Mouse (Mus musculus) cerebellum, adult 2 months (tissue): ENCODE measurements at regions not wholly inside any gene's neighbourhood (a gene's known extent, or its start where the extent isn't known, plus 50 kb on each side); places are given as distances from the start of the nearest gene placed in this dataset.
A peak's percentile ranks its signal among the peaks of the same experiment; 100 is the strongest.

ENCODE experiments used
- DNase-seq, 2 experiments: peaks; one replicate each; pipeline ENCODE4 v3.0.0; 2021
- H3K27ac ChIP-seq: fragments of 200-500 bp; 2 replicates; pipeline ENCODE4 v1.5.1; 2012; ENCODE audit warnings: low read length, control low read depth, inconsistent platforms; ENCODE audit not compliant: insufficient read depth
- H3K27me3 ChIP-seq: fragments of 200-500 bp; 2 replicates; pipeline ENCODE4 v1.6.1; 2012; ENCODE audit warnings: inconsistent platforms, mild to moderate bottlenecking, low read length, moderate library complexity; ENCODE audit not compliant: control insufficient read depth, insufficient read depth
- H3K4me1 ChIP-seq: fragments of 200-500 bp; 2 replicates; pipeline ENCODE4 v1.6.1; 2011; ENCODE audit warnings: low read length; ENCODE audit not compliant: control insufficient read depth, insufficient read depth
- H3K4me3 ChIP-seq: fragments of 200-500 bp; replicated peaks from 2 replicates; pipeline ENCODE3; 2011; ENCODE audit warnings: mild to moderate bottlenecking, low read depth, low read length, control low read depth; ENCODE audit not compliant: insufficient read depth
- CTCF ChIP-seq: fragments of 200-500 bp; IDR thresholded peaks from 2 replicates; pipeline ENCODE4 v1.5.1; 2011; ENCODE audit warnings: low read depth, mild to moderate bottlenecking, control low read depth, low read length, moderate library complexity, borderline replicate concordance; ENCODE audit not compliant: insufficient read depth
- POLR2A ChIP-seq: fragments of 200-500 bp; IDR thresholded peaks from 2 replicates; pipeline ENCODE4 v1.6.1; 2011; ENCODE audit warnings: low read length, control low read depth, borderline replicate concordance; ENCODE audit not compliant: insufficient read depth
- WGBS: fragments of 180-500 bp; shearing (Covaris S2); methylation state at CpG from one replicate; pipeline ENCODE4 v1.1.7; 2018; 5-methylcytosine and 5-hydroxymethylcytosine counted together

DNA sequence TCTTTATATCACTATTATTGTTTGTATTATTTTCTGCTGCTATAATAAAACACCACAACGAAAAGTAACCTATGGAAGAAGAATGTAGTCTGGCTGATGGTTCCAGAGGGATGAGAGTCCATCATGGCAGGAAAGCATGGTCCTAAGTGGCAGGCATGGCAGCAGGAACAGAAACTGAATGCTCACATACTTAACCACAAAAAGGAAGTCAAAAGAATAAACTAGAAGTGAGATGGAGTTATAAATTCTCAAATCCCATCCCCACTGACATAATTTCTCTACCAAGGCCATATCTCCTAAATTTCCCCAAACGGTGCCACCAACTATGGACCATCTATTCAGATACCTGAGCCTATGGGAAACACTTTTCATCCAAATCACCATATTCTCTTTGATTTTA is 408.7 kb upstream of the Cnksr2 start:
- WGBS: 73% methylated on average over 2 of the region's 2 CpGs
- H3K4me1 ChIP-seq: no peaks in the 10 kb centered on the region
- no peak for DNase-seq
- TF ChIP-seq CTCF (no peak), POLR2A (no peak)
- no peaks in the 10 kb centered on the region for H3K27me3 ChIP-seq
- no peak overlapping the region for H3K27ac ChIP-seq
- H3K4me3 ChIP-seq: no peak overlapping the region

DNA sequence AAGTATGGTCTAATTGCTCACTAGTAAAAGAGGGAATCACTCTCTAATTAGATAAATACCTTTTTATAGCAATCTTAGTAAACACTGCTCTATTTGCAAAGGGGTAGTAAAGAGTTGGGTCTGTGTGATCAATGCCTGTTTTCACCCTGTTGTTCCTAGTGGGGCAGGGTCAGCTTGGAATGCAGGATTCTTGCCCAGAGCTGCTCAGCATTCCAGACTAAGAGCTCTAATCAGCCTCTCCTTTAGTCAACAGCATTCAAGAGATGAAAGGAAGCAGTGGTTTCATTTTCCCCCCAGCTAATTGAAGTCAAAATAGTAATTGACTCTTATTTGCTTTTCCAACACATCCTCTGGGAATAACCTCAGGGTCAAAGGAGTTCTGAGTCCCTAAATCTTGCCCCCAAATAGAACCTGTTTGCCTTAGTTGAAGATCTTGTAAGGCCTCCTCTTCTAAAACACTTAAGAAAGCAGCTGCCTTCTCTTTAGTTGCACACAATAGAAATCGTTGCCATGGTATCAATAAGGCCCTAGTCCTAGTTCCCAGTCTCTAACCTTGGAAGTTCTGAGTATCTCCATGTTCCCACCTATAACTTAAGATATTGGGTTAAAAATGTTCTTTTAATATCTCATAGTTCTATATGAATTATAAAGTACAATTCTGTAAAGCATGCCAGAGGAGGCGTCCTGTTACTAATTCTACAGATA is 380.6 kb upstream of the Cnksr2 start:
- WGBS: 78% methylated on average over 2 of the region's 2 CpGs
- Histone ChIP-seq H3K4me3 (no peak overlapping the region), H3K4me1 (no peaks in the 10 kb centered on the region), H3K27ac (no peak overlapping the region), H3K27me3 (no peaks in the 10 kb centered on the region)
- no peak for DNase-seq
- TF ChIP-seq CTCF (no peak), POLR2A (no peak)

DNA sequence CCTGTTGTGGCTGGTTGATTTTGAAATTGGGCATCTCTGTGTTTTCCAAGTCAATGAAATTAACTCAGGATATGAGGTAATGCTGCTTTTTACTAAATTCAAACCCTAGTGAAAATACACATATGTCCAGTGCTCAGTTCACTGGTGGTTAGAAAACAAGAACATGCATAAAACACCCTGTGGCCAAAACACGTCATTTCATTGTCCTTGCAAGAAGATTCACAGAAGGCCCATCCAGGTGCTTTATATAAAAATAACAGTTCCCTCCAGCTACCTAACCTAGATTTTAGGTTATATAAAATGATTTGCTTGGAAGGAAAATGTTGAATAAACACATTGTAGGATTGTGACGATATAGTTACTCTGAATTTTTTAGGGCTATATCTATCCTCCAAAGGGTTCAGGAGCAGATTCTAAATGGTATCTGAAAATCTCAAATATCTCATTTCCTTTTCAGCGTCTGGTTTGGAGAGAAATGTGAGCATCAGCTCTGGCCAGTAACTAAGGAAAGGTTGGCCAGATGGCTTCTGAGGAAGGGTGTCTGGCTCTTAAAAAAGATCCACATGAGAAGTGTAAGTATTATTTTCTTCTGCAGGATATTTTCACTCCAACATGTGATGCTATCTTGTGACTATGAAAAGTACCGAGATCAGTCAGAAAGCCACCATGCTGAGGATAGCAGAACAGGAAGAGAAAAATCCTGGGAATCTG is 351.2 kb upstream of the Cnksr2 start:
- Histone ChIP-seq H3K27ac (no peak overlapping the region), H3K4me3 (no peak overlapping the region), H3K27me3 (no peaks in the 10 kb centered on the region), H3K4me1 (peaks cover 3% of the 10 kb centered on the region; the same call in 1 of the 2 replicates)
- 20% methylated on average over 4 of the region's 4 CpGs for WGBS
- peak in 1 of 2 experiments; percentile 70 for DNase-seq
- TF ChIP-seq POLR2A: no peak
- no peak for TF ChIP-seq CTCF

DNA sequence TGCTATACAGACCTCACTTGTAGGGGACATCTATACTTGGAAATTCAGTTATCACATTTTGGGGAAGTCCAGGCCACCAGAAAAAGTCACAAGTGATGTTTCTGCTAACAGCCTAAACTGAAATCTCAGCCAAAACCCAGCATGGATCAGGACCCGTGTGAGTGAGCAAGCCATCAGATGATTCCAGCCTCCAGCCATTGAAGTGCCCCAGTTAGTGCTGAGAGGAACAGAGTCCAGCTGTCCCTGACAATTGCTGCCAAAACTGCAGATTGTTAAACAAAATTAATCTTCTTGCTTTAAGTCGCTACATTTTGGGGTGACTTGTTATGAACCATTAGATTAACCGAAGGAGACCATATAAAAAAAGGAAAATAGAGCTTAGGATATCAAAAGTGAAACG is 332.7 kb upstream of the Cnksr2 start:
- no peak overlapping the region for H3K4me3 ChIP-seq
- 17% methylated on average over 4 of the region's 4 CpGs for WGBS
- H3K27me3 ChIP-seq: no peaks in the 10 kb centered on the region
- TF ChIP-seq POLR2A (no peak), CTCF (no peak)
- no peak overlapping the region for H3K27ac ChIP-seq
- DNase-seq: peak; percentile 81 to 94
- H3K4me1 ChIP-seq: peaks cover 24% of the 10 kb centered on the region

DNA sequence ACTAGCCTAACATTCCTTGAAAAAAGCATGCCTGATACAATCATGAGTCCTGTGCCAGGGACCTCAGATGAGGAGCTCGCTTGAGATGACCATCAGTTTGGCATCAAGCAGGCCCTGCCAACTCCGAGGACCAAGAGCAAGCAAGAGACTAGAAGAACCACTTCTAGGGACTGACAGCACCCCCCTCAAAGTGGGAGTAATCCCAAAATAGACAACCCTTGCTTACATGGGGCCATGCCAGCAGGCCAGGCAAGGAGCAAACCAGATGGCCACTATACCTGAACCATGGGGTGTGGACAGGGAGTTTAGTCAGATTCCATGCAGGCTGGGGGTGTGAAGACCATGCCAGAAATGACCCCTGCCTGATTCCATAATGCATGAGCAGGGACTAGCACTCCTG is 330.1 kb upstream of the Cnksr2 start:
- WGBS: 25% methylated on average over 2 of the region's 2 CpGs
- H3K4me3 ChIP-seq: no peak overlapping the region
- no peaks in the 10 kb centered on the region for H3K27me3 ChIP-seq
- TF ChIP-seq CTCF: no peak
- no peak for TF ChIP-seq POLR2A
- peak; percentile 51 to 70 for DNase-seq
- H3K4me1 ChIP-seq: peaks cover 24% of the 10 kb centered on the region
- peak overlapping the region; percentile 18 for H3K27ac ChIP-seq
